Mouse (Mus musculus) hematopoietic stem cell, adult 5-6 weeks (primary cell): ENCODE data around the gene Hjurp. TPM values are rescaled to one million over a fixed set of nuclear protein-coding genes. Genes with fewer than 3 reads are reported as not detected.
"Not testable (repeated sequence)": the region's sequence is repeated elsewhere in the genome, so short reads cannot be mapped to it uniquely, and the experiment has no call there.

Experiments
- ATAC-seq, 2 experiments: fragments of 125-278 bp in 1 of 2; replicated peaks in 1 of 2; 2 replicates each; pipeline ENCODE4 v1.8.0; 2016 to 2017; ENCODE audit warnings: inconsistent platforms in 2 of 2, mild to moderate bottlenecking in 2 of 2, moderate number of reproducible peaks in 2 of 2, low read depth in 1 of 2, moderate TSS enrichment in 1 of 2; ENCODE audit not compliant: low FRiP score in 2 of 2, poor library complexity in 2 of 2, severe bottlenecking in 2 of 2, insufficient read depth in 1 of 2, low TSS enrichment in 1 of 2
- total RNA-seq: library from RNA; stranded (forward); fragments of 172-1452, 232-1000 nt; gene quantifications from 2 replicates; pipeline ENCODE4 v1.2.3, GENCODE M21; 2017

The Hjurp gene
- total RNA-seq, 1 experiment from 2014 or later, result 206 TPM

DNA sequence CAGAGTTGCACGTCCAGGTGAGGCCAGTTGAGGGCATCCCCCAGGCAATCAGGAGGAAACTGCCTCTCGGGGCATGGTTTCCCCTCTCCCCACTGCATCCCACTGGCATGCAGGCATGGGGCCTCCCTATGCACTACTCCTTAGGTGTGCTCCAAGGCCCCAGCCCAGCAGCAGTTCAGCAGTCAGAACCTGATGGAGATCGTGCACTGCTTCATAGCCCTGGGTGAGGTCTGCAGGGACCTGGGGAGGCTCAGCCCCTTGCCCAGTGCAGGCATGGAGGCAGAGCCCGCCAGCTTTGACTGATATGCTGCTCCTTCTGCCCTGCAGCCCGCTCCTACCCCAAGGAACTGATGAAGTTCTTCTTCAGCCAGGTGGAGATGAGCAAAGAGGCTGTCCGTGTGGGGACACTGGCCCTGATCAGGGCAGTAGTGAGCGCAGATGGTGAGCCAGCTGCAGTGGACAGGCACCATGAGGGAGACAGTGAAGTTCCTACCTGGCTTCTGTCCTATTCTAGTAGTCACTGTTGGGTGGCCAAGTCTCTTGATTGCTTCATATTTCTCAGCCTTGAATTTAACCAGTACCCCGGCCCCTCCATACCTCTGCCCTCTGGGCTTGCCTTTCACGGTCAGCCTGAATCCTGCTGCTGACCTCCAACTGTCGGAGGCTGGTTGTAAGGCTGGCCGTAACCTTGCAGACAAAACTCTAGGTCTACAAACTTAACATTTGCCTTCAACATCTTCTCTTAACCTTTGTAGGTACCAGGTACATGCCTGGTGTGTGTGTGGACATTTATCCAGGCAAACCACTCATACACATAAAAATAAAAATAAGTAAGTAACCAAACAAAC is 42.2 kb downstream of the Hjurp start:
- ATAC-seq, result no peak

DNA sequence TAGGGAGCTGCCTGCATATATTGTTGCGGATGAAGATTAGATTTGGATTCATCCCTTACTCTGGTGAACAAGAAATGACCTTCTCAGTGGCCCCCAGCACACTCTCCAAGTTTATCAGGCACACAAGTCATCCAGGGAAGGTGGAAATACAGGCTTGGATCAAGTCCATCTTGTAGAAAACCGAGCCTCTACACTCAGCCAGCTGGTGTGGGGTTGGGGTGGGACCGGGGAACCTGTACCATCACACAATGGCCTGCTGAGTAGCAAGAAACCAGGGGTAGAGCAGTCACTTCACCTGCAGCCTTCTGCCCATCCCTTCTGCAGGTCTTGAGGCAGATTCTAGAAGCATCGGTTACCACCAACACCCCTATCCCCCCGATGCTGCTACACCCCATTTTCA is 42.8 kb downstream of the Hjurp start:
- no peak for ATAC-seq

DNA sequence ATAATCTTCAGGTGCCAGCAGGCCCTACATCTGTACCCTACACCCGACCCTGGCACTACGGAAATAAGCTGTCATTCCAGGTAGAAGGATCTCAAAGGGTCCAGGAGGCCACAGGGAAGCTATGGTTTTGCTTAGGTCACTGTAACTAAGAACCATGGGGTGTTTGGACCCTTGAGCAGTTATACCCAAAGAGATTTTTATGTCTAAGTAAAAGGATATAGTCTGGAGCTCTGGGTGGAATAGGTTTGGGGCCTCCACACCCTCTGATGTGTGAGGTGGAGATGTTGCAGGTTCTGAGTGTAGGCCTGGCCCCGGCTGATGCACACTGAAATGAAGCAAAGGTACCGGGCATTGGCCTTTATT is 43.2 kb downstream of the Hjurp start:
- no peak for ATAC-seq

DNA sequence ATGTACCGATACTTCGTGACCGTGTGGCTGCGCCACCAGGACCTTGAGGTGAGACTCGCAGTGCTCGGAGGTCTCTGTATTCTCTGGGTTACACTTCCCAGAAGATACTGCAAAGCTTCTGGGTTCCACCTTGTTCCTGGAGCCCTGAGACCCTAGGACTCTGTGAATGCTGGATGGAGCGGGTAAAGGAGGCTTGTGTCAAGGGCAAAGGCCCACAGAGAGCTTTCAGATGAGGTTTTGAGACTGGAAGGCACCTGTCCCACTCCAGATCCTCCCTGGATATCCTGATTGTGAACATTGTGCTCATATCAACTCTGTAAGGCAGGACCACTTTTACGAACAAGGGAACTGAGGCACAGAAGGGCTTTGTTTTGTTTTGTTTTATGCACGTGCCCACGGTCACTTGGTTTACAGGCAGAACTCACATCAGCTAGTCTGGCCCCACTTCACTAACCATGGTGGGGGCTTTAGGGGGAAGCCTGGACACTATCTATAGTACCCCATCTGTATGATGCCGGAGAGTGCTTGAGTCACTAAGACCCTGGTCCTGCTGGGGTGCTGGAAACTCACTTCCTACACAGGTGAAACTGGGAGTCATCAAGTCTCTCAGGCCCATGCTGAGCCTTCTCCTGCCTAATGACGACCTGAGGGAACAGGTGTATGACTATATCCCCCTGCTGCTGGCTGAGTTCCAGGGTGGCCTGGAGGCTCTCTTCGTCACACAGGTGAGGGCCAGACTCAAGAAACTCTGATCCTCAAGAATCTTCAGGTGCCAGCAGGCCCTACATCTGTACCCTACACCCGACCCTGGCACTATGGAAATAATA is 43.8 kb downstream of the Hjurp start:
- ATAC-seq, result no peak

DNA sequence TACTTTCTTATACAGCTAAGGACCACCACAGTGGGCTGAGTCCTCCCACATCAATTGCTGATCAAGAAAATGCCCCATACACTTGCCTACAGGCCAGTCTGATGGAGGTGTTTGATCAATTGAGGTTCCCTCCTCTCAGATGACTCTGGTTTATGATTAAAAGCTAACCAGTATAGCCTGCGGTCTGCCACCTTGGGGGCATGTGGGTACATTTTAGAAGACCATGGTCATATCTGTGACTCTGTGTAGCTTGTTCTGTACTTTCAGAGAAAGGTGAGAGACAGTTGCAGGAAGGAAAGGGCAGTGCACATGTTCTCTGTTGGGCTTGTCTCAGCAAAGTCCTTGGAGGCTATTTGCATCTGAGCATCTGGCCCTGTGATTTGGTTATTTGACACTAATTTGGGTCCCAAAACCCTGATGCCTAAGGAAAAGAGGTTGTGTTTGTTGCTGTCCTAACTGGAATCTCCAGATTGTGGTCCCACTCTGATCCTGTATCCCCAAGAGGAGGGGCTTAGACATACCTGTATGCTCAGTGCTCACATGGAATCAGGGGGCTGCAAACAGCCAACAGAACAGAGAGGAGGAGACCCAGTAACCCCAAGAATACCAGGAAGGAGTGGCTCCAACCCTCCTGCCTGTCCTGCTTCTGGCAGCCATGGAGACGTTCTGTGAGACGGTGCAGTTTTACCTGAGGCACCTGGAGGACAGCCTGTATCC is 44.6 kb downstream of the Hjurp start:
- ATAC-seq, result no peak

DNA sequence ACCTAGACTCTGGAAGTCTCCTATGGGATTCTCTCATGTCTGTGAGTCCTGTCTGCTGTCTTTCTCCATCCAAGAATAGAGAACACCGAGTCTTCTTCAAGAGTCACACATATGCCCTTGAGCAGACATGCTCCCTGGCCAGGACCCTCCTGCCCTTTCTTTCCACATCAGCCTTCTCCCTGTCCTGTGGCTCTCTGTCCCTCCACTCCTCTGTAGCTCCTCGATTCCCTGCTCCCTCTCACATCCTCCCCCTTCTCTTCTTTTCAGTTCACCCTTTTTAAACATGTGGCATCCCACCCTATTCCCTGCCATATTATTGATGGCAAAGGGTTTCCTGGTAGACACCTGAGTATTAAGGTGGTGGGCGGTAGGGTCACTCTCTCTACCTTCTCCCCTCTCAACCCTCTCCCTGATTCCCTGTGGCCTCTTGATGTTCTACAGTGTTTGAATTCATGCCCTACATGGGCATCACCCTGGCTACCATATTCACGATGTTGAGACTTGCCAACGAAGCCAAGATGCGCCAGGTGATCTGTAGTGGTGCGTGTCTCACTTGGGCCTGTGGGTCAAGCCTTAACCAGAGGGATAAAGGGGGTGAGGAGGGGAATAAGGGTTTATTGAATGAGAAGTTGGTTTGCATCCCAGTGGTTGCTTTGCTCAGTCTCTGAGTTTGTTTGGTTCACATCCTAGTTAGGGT is 45.5 kb downstream of the Hjurp start:
- ATAC-seq, result no peak

DNA sequence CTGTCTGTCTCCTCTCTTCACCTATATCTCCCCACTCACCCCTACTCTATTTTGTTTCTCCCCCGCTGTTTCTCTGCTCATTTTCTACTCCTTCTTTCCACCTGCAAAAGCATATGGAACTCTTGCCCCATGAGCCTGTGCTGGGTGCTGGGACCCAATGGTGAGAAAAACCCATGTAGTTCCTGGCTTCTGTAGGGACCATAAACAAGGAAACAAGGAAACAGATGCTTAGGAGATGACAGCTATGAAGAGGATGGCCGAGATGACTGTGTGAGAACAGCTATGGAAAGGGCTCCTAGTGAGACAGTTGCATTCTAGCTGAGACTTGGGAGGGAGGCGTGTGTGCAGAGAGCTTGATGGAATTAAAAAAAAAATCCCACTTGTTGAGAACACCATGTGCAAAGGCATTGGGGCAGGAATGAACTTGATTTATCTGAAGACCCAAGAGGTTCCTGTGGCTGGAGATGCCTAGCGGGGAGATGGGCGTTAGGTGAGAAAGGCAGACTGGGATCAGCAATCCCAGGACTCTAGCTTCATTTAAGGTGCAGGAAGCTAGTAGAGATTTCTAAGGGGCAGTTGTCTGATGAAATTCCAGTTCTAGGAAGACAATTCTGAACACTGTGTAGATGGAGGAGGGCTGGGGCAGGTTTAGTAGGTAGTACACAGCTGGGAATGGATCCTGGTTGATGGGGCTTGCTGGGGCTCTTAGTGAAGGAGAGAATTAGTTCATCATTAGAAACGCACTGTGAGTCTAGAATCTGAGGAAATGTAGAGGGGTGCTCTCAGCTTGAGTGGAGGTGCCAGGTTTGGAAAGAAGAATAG is 46.2 kb downstream of the Hjurp start:
- ATAC-seq, result no peak

DNA sequence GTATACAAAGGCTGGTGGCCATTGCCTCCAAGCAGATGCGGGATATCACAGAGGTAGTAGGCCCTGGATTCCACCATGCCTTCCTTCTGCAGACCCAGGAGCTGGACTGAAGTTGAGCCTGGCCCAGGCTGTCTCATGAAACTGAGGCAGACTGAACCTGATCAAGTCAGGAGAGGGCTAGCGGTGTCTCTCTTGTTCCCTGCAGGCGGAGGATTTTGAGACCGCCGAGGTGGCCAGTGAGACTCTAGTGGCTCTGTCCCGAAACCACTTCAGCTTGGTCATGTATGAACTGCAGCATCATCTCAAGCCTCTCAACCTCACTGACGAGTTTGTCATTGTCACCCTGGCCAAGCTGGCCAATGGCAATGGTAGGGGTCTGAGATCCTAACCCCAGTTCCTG is 47.0 kb downstream of the Hjurp start:
- no peak for ATAC-seq

DNA sequence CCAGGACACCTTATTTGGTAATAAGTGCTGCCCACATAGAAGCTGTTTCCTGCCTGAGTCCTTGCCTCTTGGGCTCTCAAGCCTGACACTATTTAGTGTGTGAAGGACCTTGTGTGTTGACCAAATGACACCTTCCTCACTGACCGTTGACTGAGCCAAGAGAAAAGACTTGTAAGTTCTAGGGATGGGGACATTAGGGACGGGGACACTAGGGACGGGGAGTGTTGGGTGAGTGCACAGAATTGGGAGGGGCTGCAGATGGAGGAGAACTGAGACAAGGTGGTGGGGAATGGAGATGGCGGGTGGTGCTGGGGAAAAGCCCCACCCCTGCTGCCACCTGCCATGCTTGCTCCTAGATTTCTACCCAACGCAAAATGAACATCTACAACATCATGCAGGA is 47.4 kb downstream of the Hjurp start:
- ATAC-seq, result no peak

DNA sequence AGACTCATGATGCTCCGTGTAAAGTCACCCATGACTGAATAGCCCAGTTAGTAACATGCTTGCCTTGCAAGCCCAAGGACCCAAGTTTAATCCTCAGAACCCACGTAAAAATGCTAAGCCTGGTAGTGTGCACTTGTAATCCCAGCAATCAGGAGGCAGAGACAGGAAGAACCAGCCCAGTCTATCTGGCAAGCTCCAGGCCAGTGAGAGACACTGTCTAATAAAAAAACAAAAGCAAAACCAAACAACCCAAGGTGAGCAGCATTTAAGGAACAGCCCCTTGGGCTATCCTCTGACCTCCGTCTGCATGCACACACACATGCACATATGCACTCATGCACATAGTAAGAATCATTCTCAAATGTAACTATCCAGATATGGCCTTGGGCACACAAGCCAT is 47.9 kb downstream of the Hjurp start:
- ATAC-seq, result no peak

DNA sequence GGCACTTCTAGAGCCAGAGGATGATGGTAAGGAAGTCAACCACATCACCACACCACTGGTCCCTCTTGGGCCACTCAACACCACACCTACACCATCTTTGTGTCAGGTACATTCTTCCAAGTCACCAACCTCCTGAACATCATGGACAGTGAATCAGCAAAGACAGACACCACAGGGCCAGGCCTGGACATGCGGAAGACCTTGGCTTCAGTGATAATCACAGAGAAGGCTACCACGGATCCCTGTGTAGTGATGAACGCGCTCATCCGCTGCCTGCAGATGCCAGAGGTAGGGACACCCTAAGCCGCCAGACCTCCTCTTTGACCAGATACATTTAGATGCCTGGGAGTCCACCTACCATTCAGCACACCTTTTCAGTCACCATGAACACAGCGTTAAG is 49.3 kb downstream of the Hjurp start:
- ATAC-seq, result no peak

DNA sequence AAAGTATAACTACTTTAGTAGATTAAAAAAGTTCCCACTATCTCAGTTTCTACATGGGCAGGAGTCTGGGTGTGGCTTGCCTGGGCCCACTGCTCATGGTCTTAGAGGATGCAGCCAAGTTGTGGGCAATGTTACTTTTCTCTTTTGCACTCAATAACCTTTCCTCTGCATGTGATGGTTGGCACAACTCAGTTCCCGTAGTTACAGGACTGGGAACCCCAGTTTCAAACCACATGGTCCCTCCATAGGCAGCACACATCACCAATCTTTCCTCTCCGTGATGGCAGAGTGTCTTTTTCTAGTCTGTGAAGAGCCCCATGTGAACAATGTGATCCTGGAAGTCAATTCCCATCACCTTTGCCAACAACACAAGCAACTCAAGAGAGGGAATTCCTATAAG is 50.0 kb downstream of the Hjurp start:
- ATAC-seq, result peak; percentile 0 to 5; a peak in 1 of 4 replicates

DNA sequence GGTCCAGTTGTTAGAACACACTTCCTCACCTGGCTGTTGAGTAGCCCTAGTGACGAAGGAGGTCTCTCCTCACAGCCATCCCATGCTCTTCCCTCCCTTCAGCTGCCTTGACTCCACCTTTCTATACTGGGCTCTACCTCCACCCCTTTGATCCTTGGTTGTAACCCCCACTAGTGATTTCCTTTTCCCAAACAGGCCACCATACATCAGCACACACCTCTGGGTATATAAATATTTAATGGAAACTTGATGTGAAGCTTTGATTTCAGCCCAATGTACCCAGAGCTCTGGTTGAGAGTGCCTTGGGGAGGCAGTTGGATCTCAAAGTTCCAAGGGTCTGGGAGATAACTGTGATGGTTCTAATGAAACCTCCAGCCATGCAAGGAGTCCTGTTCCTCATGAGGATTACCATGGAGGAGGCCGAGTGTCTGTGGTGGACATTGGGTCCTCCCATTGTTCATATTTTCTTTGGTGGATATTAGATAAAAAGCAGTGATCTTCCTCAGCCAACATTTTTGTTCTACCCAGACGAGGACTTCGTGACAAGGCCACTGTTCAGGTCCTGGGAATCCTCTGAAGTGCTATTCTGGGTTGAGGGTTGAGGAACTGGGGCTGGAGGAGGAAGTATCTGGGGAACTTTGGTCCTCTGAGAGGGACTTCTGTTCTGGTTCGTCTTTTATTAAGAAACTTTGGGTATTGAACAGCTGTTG is 50.6 kb downstream of the Hjurp start, which contains the start of gene Mroh2a:
Gene Mroh2a (plus strand): TSS at position 317 of the 710 bp plus-strand sequence.
- peak; percentile 16 to 20; a peak in 2 of 4 replicates for ATAC-seq

DNA sequence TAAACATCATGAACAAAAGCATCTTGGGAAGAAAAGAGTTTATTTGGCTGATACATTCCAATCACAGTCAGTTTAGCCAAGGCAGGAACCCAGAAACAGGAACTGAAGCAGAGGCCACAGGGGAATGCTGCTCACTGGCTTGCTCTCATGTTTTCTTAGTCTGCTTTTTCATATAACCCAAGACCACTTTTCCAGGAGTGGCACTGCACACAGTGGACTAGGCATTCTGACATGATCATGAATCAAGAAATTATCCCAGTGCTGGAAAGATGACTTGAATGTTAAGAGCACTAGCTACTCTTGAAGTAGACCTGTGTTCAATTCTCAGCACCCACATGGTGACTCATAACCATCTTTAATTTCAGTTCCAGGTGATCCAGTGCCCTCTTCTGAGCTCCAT is 51.7 kb downstream of the Hjurp start:
- no peak for ATAC-seq

DNA sequence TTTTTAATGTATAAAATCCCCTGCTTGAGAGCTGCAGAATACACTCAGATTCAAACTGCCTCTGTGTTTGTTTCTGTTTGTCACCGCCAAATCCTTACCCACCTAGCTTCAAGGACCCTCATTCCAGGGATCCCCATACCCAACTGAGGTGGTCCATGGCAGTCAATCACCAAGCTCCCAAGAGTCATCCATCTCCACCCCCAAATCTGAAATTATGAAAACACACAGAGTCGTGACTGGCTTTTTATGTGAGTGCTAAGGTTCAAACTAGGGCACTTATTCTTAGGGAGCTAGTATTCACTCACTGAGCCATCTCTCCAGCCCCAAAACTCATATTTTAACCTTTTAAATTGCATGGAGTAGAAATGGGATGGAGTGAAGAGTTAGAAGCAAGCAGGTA is 52.1 kb downstream of the Hjurp start:
- not testable (repeated sequence) for ATAC-seq
